Mouse (Mus musculus) frontal cortex, postnatal 10 days (tissue): ENCODE measurements at regions not wholly inside any gene's neighbourhood (a gene's known extent, or its start where the extent isn't known, plus 50 kb on each side); places are given as distances from the start of the nearest gene placed in this dataset.

Experiments used
- DNase-seq, 2 experiments: peaks; one replicate each; pipeline ENCODE4 v3.0.0; 2022; ENCODE audit warnings: low spot score in 2 of 2, mixed read lengths in 1 of 2

DNA sequence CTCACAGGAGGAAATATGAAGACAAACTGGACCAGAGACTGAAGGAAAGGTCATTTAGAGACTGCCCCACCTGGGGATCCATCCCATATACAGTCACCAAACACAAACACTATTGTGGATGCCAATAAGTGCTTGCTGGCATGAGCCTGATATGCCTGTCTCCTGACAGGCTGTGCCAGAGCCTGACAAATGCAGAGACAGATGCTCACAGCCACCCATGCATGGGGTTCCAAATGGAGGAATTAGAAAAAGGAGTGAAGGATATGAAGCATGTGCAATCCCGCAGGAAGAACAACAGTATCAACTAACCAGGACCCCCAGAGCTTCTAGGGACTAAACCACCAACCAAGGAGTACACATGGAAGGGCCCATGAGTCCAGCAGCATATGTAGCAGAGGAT lies 505.9 kb downstream of the Gm6685 start:
- DNase-seq = no peak

DNA sequence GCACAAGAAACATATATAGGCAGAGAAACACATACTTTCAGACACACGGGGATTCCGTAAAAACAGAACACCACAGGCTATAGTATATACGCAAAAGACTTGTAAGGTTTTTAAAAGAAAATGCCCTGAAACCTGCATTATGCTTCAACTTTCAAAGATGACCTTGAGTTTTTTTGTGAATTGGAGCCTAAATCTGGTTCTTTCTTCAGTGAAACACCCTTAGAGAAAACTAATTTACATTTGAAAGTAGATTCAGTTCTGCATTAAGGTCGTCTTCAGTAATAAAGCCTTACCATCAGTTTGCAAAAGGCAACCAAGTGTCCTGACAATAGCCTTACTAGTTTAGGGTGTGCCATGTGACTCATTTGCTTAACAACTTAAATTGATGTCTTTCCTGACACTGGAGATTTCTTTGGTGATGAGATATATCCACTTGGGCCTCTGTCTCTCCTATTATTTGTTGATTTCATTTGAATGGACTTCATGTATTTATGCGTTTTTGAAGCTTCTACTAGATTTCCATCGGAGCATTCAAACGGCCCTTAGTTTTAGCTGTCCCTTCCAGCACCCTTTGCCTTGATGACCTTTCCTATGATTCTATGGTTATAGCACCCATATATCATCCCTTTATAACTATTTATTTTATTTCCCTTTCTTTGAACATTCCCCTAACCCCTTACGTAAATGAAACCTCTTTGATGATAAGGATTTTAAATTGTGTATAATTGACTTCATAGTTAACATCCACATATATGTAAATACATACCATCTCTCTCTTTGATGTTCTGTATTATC lies 539.6 kb downstream of the Gm6685 start:
- DNase-seq = no peak

DNA sequence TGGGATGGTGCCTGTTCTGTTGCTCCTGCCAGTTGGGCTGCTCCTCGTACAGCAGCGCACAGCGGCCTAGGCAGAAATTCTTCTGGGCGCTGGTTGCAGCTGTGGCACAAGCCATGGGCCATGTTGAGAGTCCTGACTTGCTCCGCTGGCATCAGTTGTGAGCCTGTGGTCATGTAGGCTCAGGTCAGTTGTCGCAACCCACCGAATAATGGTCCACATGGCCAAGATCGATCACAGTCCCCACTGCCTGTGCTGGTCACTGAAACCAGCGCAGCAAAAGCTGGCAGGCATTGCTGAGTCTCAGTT lies 585.8 kb downstream of the Gm6685 start:
- DNase-seq = no peak

DNA sequence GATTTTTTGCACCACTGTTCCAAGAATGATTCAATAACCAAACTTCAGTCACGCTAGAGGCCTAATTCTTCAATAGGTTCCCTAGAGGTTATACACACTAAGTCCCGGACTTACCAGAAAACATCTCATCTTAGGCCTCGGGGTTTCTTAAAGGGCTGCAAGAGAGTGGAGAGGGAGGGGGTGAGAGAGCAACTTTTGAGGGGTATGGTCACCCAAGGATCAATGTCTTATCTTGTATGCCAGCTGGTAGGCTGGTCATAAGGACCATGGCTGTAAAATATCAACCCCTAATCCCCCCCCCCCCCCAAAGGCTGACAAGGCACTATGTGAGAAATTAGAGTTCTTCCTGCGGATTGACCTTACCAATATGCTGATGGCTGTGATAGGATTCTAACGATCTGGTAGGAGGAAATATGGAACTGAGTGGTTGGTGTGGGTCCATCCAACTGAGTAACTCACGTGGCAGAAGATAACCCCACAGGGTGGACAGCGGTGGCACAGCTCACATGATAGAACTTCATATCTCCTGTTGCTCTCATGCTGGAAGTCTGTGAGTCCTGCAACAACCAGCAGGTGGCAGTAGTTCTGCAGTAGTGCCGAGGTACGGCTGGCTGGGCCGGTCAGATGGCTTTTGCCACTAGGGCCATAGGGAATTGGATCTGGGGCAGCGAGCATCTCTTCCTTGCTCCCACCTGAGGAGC lies 586.3 kb downstream of the Gm6685 start:
- peak in 1 of 2 experiments; percentile 7 for DNase-seq

DNA sequence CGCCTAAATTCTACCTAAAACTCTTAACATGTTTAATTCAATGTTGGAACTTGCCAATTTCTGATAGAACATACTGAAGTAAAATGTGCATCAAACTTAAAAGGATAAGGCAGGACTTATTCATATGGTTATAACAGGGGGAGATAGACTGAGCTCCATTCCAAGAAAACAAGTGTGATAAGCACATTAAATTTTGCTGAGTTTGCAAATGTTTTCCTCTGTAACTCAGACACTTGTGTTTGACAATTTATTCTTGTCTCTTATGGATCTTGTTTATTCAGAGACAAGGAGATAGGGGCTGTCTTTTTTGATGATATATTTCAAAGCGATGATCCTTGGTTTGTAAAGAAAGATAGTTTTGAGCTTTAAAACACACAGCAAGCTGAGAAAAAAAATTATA lies 613.6 kb downstream of the Gm6685 start:
- DNase-seq = no peak

DNA sequence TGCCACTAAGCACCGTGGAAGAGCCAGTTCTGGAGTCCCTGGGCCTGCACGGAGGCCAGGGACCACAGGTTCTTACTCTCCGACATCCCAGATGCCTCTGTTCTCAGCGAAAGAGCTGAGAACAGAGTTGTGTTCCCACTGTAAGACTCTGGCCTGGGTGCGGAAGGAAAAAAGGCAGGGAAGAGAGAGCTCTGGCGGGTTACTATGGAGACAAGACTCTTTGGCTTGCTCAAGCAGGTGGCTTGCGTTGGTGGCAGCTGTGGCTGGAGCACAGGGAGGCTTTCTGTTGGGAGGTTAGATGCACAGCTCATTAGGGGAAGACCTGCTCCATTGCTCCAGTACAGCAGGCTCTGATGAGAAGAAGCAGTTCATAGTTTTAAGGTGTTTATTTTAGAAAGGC lies 618.3 kb downstream of the Gm6685 start:
- DNase-seq = peak; percentile 4 to 5

DNA sequence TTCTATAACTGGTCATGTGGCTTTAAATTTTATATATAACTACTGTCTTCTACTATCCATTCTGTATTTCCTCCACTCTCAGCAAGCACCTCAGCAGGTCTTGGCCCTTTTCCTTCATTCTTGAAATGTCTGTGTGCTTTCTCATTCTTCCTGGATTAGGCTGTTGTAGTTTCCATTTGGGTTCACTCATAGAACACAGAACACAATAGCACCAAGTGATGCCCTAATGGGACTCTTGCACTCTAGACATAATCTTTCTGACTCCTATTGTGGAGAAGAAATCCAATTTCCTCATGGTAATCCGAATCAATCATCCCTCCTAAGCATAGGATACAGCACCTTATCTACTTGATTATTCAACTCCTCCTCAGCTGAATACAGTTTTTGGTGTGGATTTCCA lies 667.2 kb downstream of the Gm6685 start:
- no peak for DNase-seq
